Mouse (Mus musculus): ENCODE results near the gene Macf1. TPM values are rescaled to one million over a fixed set of nuclear protein-coding genes. Genes with fewer than 3 reads are reported as not detected.
A peak's percentile ranks its signal among the peaks of the same experiment; 100 is the strongest.
"Not testable (repeated sequence)": the region's sequence is repeated elsewhere in the genome, so short reads cannot be mapped to it uniquely, and the experiment has no call there.

Gene Macf1
- polyA plus RNA-seq, 1 experiment from 2014 or later: 35.3 TPM

DNA sequence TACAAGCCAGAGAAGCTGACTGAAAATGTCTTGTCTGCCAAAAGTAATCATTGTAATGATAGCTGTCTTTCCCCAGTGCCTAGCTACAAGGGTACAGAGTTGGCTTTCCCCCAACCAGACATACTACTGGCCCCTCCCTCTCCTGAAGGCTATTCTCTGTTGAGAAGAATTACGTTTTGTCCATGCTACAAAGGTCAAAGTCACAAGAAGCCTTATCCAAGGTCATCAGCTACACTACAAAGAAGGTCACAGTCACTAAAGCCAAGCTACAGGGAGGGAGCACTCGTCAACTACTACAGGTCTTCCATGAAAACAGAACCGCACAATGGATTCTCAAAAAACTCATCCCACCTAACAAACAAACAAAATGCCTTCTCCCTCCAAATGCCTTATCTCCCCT lies 49.7 kb downstream of the Macf1 start:
- ATAC-seq (ENCODE audit: insufficient read depth, low FRiP score): no peak
- no peak overlapping the region for H3K9ac ChIP-seq (ENCODE audit: low read length)
- H3K27me3 ChIP-seq (ENCODE audit: control insufficient read depth, insufficient read depth, low read length): no peaks in the 10 kb centered on the region
- no peaks in the 10 kb centered on the region for H3K9me3 ChIP-seq (replicated peaks; ENCODE audit: control insufficient read depth, low read length)
- H3K4me3 ChIP-seq (replicated peaks; ENCODE audit: low read length): no peak overlapping the region
- no peaks in the 10 kb centered on the region; the same call in 1 of the 2 replicates for H3K4me1 ChIP-seq (ENCODE audit: control insufficient read depth, insufficient read depth, low read length)
- H3K4me2 ChIP-seq (ENCODE audit: low read depth, low read length): no peak overlapping the region
- no peaks in the 10 kb centered on the region for H3K36me3 ChIP-seq (ENCODE audit: control insufficient read depth, insufficient read depth, low read length)
- H3K27ac ChIP-seq (ENCODE audit: low read length): peak overlapping the region; percentile 39; the same call in 1 of the 2 replicates
- WGBS: 57% methylated on average over 3 of the region's 3 CpGs

DNA sequence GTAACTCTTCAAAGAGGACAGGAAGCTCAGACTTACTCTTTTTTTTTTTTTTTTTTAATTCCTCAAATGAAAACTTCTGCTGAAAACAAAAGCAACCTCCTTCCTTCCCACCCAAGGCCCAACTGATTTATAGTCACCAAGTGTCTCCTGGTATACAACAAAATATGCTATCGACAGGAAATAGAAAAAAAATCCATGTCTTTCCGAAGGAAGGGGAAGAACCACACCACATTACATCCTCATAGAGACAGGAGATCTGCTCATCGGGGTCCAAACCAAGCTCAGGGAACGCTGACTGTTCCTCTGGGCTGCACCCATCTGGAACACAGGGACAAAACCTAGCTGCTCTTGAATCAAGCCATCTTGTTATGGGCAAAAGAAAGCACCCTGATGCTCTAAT lies 50.3 kb downstream of the Macf1 start:
- Histone ChIP-seq H3K4me3 (replicated peaks; ENCODE audit: low read length) (no peak overlapping the region), H3K36me3 (ENCODE audit: control insufficient read depth, insufficient read depth, low read length) (no peaks in the 10 kb centered on the region), H3K27ac (ENCODE audit: low read length) (peak overlapping the region; percentile 39), H3K9me3 (replicated peaks; ENCODE audit: control insufficient read depth, low read length) (no peaks in the 10 kb centered on the region), H3K4me1 (ENCODE audit: control insufficient read depth, insufficient read depth, low read length) (no peaks in the 10 kb centered on the region; the same call in 1 of the 2 replicates), H3K4me2 (ENCODE audit: low read depth, low read length) (no peak overlapping the region), H3K9ac (ENCODE audit: low read length) (no peak overlapping the region), H3K27me3 (ENCODE audit: control insufficient read depth, insufficient read depth, low read length) (no peaks in the 10 kb centered on the region)
- WGBS: 77% methylated on average over 4 of the region's 4 CpGs
- ATAC-seq (ENCODE audit: insufficient read depth, low FRiP score): no peak

DNA sequence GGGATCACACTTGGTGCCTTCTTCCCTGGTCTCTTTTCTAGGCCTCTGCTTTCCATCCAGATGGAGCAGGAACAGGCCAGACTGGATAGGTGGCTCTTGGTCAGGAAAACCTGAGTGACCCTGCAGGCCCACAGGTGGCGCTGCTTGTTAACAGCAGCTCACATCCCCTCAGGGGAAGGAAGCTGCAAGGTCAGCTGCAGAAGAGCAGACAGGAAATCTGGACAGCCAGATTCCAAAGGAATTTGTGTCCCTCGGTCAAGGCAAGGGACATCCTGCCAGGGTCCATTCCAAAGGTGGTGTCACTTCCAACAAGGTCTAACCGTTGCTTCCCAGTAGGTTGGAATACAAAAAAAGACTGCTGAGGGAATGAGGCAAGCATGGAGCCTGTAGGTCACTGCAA lies 50.8 kb downstream of the Macf1 start:
- no peaks in the 10 kb centered on the region for H3K36me3 ChIP-seq (ENCODE audit: control insufficient read depth, insufficient read depth, low read length)
- H3K4me2 ChIP-seq (ENCODE audit: low read depth, low read length): no peak overlapping the region
- no peak overlapping the region for H3K4me3 ChIP-seq (replicated peaks; ENCODE audit: low read length)
- peak overlapping the region; percentile 28 for H3K27ac ChIP-seq (ENCODE audit: low read length)
- 24% methylated on average over 3 of the region's 3 CpGs for WGBS
- H3K4me1 ChIP-seq (ENCODE audit: control insufficient read depth, insufficient read depth, low read length): no peaks in the 10 kb centered on the region; the same call in 1 of the 2 replicates
- H3K9ac ChIP-seq (ENCODE audit: low read length): no peak overlapping the region
- H3K9me3 ChIP-seq (replicated peaks; ENCODE audit: control insufficient read depth, low read length): no peaks in the 10 kb centered on the region
- no peaks in the 10 kb centered on the region for H3K27me3 ChIP-seq (ENCODE audit: control insufficient read depth, insufficient read depth, low read length)
- peak; percentile 76 for ATAC-seq (ENCODE audit: insufficient read depth, low FRiP score)

DNA sequence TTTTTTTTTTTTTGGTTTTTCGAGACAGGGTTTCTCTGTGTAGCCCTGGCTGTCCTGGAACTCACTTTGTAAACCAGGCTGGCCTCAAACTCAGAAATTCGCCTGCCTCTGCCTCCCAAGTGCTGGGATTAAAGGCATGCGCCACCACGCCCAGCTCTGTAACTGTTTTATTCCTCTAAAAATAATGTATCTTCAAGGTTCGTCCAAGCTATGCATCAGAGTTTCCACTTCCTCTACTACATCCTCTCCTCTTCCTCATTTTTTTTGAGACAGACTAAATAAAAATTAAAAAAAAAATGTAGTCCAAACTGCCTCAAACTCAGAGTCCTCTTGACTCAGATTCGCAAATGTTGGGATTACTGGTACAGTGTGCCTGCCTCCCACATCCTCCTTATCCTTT lies 52.0 kb downstream of the Macf1 start:
- ATAC-seq (ENCODE audit: insufficient read depth, low FRiP score); H3K9me3 ChIP-seq (replicated peaks; ENCODE audit: control insufficient read depth, low read length); H3K36me3 ChIP-seq (ENCODE audit: control insufficient read depth, insufficient read depth, low read length); H3K27ac ChIP-seq (ENCODE audit: low read length); H3K4me3 ChIP-seq (replicated peaks; ENCODE audit: low read length); H3K9ac ChIP-seq (ENCODE audit: low read length); H3K4me1 ChIP-seq (ENCODE audit: control insufficient read depth, insufficient read depth, low read length); H3K4me2 ChIP-seq (ENCODE audit: low read depth, low read length); H3K27me3 ChIP-seq (ENCODE audit: control insufficient read depth, insufficient read depth, low read length): not testable (repeated sequence)
- WGBS: 90% methylated on average over 5 of the region's 6 CpGs

DNA sequence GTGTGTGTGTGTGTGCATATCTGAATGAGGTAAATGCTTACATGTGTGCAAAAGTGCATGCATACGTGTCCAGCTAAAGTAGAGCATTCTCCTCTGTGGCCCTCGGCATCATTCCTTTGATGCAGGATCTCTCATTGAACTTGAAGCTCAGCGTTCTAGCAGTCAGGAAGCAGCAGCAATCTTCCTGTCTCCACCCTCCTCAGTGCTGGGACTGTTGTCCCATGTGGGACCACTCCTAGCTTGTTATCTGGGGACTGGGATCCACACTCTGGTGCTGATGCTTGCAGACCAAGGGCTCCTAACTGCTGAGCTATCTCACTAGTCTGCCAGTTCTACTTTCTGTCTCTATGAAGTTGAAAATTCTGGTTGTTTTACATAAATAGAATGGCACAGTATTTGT lies 52.5 kb downstream of the Macf1 start:
- Histone ChIP-seq H3K4me3 (replicated peaks; ENCODE audit: low read length) (no peak overlapping the region), H3K9ac (ENCODE audit: low read length) (no peak overlapping the region), H3K27me3 (ENCODE audit: control insufficient read depth, insufficient read depth, low read length) (no peaks in the 10 kb centered on the region), H3K9me3 (replicated peaks; ENCODE audit: control insufficient read depth, low read length) (no peaks in the 10 kb centered on the region), H3K27ac (ENCODE audit: low read length) (no peak overlapping the region), H3K36me3 (ENCODE audit: control insufficient read depth, insufficient read depth, low read length) (no peaks in the 10 kb centered on the region), H3K4me1 (ENCODE audit: control insufficient read depth, insufficient read depth, low read length) (peaks cover 5% of the 10 kb centered on the region; the same call in 1 of the 2 replicates), H3K4me2 (ENCODE audit: low read depth, low read length) (no peak overlapping the region)
- no peak for ATAC-seq (ENCODE audit: insufficient read depth, low FRiP score)
- 81% methylated on average over 3 of the region's 3 CpGs for WGBS

DNA sequence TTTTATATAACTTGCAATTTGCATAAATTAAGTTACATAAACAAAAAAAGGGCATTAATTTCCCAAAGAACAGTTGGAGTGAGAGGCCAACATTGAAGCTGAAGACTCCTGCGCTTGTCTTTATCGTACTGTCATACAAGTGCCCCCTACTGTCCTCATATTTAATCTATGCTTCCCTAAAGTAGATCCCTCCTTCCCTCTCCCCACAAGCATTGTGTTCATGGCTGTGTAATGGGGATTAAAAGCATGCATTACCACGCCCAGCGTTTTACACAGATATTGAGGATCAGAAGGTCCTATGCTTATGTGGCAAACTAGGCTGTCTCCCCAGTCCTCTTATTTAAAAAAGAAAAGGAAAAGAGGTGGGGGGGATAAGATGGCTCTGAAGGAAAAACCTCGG lies 56.5 kb downstream of the Macf1 start:
- H3K9me3 ChIP-seq (replicated peaks; ENCODE audit: control insufficient read depth, low read length): no peaks in the 10 kb centered on the region
- no peak overlapping the region for H3K9ac ChIP-seq (ENCODE audit: low read length)
- H3K36me3 ChIP-seq (ENCODE audit: control insufficient read depth, insufficient read depth, low read length): no peaks in the 10 kb centered on the region
- 70% methylated on average over 5 of the region's 5 CpGs for WGBS
- no peak for ATAC-seq (ENCODE audit: insufficient read depth, low FRiP score)
- H3K27ac ChIP-seq (ENCODE audit: low read length): no peak overlapping the region
- no peak overlapping the region for H3K4me3 ChIP-seq (replicated peaks; ENCODE audit: low read length)
- no peaks in the 10 kb centered on the region for H3K27me3 ChIP-seq (ENCODE audit: control insufficient read depth, insufficient read depth, low read length)
- H3K4me2 ChIP-seq (ENCODE audit: low read depth, low read length): no peak overlapping the region
- H3K4me1 ChIP-seq (ENCODE audit: control insufficient read depth, insufficient read depth, low read length): peaks cover 28% of the 10 kb centered on the region

DNA sequence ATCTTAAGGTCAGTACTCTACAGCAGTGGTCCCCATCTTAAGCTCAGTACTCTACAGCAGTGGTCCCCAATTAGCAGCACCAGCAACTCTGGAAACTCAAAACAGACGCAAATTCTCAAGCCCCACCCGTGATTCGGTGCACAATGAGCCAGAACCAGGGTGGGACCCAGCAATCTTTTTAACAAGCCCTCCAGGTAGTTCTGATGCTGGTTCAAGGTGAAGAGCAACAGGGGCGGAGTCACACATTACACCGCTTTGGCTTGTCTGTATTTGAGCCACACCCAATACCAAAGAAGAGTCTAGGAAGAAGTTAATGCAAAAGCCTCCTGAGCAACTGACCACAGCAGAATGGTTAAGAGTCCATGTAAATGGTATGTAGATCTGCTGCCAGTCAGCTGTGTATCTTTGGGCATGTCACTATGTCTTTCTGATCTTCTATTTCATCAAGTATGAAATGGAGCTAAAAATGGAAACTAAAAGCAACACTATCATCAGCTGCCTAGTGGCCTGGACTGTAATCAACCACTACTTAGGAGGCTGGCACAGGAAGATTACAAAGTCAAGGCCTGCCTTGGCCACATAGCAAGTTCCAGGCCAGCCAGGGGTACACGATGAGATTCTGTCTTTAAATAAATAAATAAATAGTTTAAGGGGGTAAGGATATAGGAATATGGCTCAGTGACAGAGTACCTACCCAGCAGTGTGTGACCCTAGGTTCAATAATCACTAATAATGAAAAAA lies 58.7 kb downstream of the Macf1 start:
- H3K4me1 ChIP-seq (ENCODE audit: control insufficient read depth, insufficient read depth, low read length): peaks cover 28% of the 10 kb centered on the region

DNA sequence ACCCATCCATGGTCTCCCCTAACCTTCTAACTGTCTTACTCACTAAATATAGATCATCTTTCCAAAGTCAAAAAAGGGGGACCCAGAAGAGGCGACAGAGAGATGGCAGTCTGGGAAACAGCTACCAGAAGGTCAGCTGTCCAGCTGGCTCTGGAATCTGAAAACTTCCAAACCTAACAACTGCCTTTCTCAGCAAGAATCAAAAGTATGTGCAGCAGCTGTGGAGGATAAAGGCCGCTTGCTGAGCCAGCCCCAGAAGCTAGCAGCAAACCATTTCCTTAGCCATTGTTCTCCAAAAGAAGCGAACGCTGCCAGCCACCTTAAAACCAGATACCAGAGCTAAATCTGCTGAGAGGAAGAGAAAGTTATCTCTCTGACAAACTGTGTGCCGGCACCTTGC lies 59.7 kb downstream of the Macf1 start:
- 14% methylated on average over 5 of the region's 5 CpGs for WGBS
- Histone ChIP-seq H3K9ac (ENCODE audit: low read length) (0 out of 2 replicates have a peak overlapping the region, but pooled peaks have one; percentile 10), H3K4me2 (ENCODE audit: low read depth, low read length) (no peak overlapping the region), H3K27me3 (ENCODE audit: control insufficient read depth, insufficient read depth, low read length) (no peaks in the 10 kb centered on the region), H3K4me1 (ENCODE audit: control insufficient read depth, insufficient read depth, low read length) (peaks cover 28% of the 10 kb centered on the region), H3K9me3 (replicated peaks; ENCODE audit: control insufficient read depth, low read length) (no peaks in the 10 kb centered on the region), H3K4me3 (replicated peaks; ENCODE audit: low read length) (no peak overlapping the region), H3K36me3 (ENCODE audit: control insufficient read depth, insufficient read depth, low read length) (no peaks in the 10 kb centered on the region), H3K27ac (ENCODE audit: low read length) (peak overlapping the region; percentile 61)
- ATAC-seq (ENCODE audit: insufficient read depth, low FRiP score): no peak

More for the DNA sequence above, 58.7 kb downstream of the Macf1 start:
- Histone ChIP-seq H3K27me3 (ENCODE audit: control insufficient read depth, insufficient read depth, low read length) (no peaks in the 10 kb centered on the region), H3K9ac (ENCODE audit: low read length) (no peak overlapping the region), H3K9me3 (replicated peaks; ENCODE audit: control insufficient read depth, low read length) (no peaks in the 10 kb centered on the region), H3K27ac (ENCODE audit: low read length) (no peak overlapping the region), H3K4me2 (ENCODE audit: low read depth, low read length) (no peak overlapping the region), H3K36me3 (ENCODE audit: control insufficient read depth, insufficient read depth, low read length) (no peaks in the 10 kb centered on the region), H3K4me3 (replicated peaks; ENCODE audit: low read length) (no peak overlapping the region)
- WGBS: 76% methylated on average over 6 of the region's 6 CpGs
- ATAC-seq (ENCODE audit: insufficient read depth, low FRiP score): no peak

DNA sequence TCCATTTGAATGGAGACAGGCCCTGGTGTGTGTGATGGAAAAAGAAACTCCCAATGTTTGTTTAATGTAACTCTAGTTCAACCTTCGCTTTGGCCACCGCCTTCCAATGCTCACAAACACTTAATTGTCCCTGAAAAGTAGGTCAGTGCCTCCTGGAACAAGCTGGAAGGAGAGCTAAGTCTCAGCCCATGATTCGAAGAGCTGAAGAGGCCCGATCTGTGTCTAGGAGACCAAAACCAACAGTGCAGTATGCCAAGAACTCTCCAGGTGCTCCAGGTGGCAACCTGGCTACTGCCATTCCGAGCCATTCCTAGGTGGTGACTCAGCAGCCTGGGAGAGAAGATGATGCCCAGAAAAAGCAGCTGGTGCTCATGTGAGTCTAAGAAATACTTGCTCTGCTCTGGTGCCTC lies 60.4 kb downstream of the Macf1 start:
- ATAC-seq (ENCODE audit: insufficient read depth, low FRiP score): 0 out of 2 replicates have a peak, but pooled peaks have one; percentile 13
- no peaks in the 10 kb centered on the region for H3K27me3 ChIP-seq (ENCODE audit: control insufficient read depth, insufficient read depth, low read length)
- H3K36me3 ChIP-seq (ENCODE audit: control insufficient read depth, insufficient read depth, low read length): no peaks in the 10 kb centered on the region
- H3K4me1 ChIP-seq (ENCODE audit: control insufficient read depth, insufficient read depth, low read length): peaks cover 28% of the 10 kb centered on the region
- WGBS: 64% methylated on average over 5 of the region's 5 CpGs
- H3K4me3 ChIP-seq (replicated peaks; ENCODE audit: low read length): no peak overlapping the region
- no peaks in the 10 kb centered on the region for H3K9me3 ChIP-seq (replicated peaks; ENCODE audit: control insufficient read depth, low read length)
- H3K4me2 ChIP-seq (ENCODE audit: low read depth, low read length): no peak overlapping the region
- no peak overlapping the region for H3K9ac ChIP-seq (ENCODE audit: low read length)
- peak overlapping the region; percentile 56 for H3K27ac ChIP-seq (ENCODE audit: low read length)
